Mouse (Mus musculus) heart, postnatal 0 days (tissue): ENCODE results near the gene Gstt4. TPM values are rescaled to one million over a fixed set of nuclear protein-coding genes. Genes with fewer than 3 reads are reported as not detected.

Experiments used
- ATAC-seq: fragments of 200-750 bp; cut with Nextera tagmentation; 2 replicates; pipeline ENCODE4 v1.8.0; 2017; ENCODE audit warnings: low read depth, moderate number of reproducible peaks, moderate library complexity; ENCODE audit not compliant: insufficient read depth
- DNase-seq: peaks from one replicate; pipeline ENCODE4 v3.0.0-alpha.2; 2016; ENCODE audit warnings: low spot score
- H3K27ac ChIP-seq: fragments of 300-500 bp; sonication (generic); 2 replicates; pipeline ENCODE4 v1.5.1; 2014; ENCODE audit warnings: low read depth, mild to moderate bottlenecking
- H3K27me3 ChIP-seq: fragments of 300-500 bp; sonication (generic); 2 replicates; pipeline ENCODE4 v1.6.1; 2014; ENCODE audit warnings: low read length, mixed read lengths; ENCODE audit not compliant: control insufficient read depth, insufficient read depth
- H3K36me3 ChIP-seq: fragments of 300-500 bp; sonication (generic); replicated peaks from 2 replicates; pipeline ENCODE4 v1.6.1; 2014; ENCODE audit warnings: low read length, mixed read lengths; ENCODE audit not compliant: control insufficient read depth, insufficient read depth
- H3K4me1 ChIP-seq: fragments of 300-500 bp; sonication (generic); 2 replicates; pipeline ENCODE4 v1.6.1; 2014; ENCODE audit warnings: antibody characterized with exemption; ENCODE audit not compliant: control insufficient read depth, insufficient read depth
- H3K4me2 ChIP-seq: fragments of 300-500 bp; sonication (generic); 2 replicates; pipeline ENCODE4 v1.6.1; 2014; ENCODE audit warnings: low read depth, mild to moderate bottlenecking, low read length, moderate library complexity
- H3K4me3 ChIP-seq: fragments of 300-500 bp; sonication (generic); 2 replicates; pipeline ENCODE4 v1.5.1; 2014; ENCODE audit warnings: low read depth, low read length
- H3K9ac ChIP-seq: fragments of 300-500 bp; sonication (generic); replicated peaks from 2 replicates; pipeline ENCODE4 v1.6.1; 2014; ENCODE audit warnings: low read depth, low read length, mixed read lengths
- H3K9me3 ChIP-seq: fragments of 300-500 bp; sonication (generic); replicated peaks from 2 replicates; pipeline ENCODE4 v1.6.1; 2016; ENCODE audit warnings: low read length; ENCODE audit not compliant: control insufficient read depth
- CTCF ChIP-seq: IDR thresholded peaks from 2 replicates; pipeline ENCODE4 v1.5.1; 2016; ENCODE audit warnings: antibody characterized with exemption, control low read depth, low read depth
- EP300 ChIP-seq: IDR thresholded peaks from 2 replicates; pipeline ENCODE4 v1.6.1; 2016; ENCODE audit warnings: antibody characterized with exemption, low read depth
- WGBS: fragments of 180-500 bp; shearing (Covaris S2); extraction: QIAGEN DNeasy Blood & Tissue Kit; methylation state at CpG from one replicate; pipeline ENCODE4 v1.1.7; 2014; 5-methylcytosine and 5-hydroxymethylcytosine counted together
- polyA plus RNA-seq: library from polyadenylated mRNA; unstranded; fragments of >200 nt; fragmentation: Nextera tagmentation; extraction: Ambion mirVana; gene quantifications from 2 replicates; pipeline ENCODE4 v1.2.1, GENCODE M21; 2015
- total RNA-seq: library from RNA; depleted of rRNA; stranded (reverse); fragments of >200 nt; gene quantifications from 2 replicates; pipeline ENCODE4 v1.2.3, GENCODE M21; 2014; ENCODE audit warnings: low replicate concordance

Gene Gstt4
- total and polyA plus RNA-seq, 2 experiments from 2014 or later = not detected

- TF ChIP-seq EP300 (no peak), CTCF (no peak)
- Histone ChIP-seq H3K4me3 (no peak overlapping the region), H3K9ac (no peak overlapping the region), H3K36me3 (no peaks in the 10 kb centered on the region), H3K4me1 (peaks cover 16% of the 10 kb centered on the region), H3K27me3 (no peaks in the 10 kb centered on the region), H3K4me2 (no peak overlapping the region), H3K27ac (no peak overlapping the region), H3K9me3 (peaks cover 3% of the 10 kb centered on the region; the same call in 1 of the 2 replicates)
- 79% methylated on average over 4 of the region's 4 CpGs for WGBS
- no peak for DNase-seq
- no peak for ATAC-seq
These were observed 2.2 kb upstream of the Gstt4 start for GRCm38 (mm10) chr10:75824530-75824929.

DNA sequence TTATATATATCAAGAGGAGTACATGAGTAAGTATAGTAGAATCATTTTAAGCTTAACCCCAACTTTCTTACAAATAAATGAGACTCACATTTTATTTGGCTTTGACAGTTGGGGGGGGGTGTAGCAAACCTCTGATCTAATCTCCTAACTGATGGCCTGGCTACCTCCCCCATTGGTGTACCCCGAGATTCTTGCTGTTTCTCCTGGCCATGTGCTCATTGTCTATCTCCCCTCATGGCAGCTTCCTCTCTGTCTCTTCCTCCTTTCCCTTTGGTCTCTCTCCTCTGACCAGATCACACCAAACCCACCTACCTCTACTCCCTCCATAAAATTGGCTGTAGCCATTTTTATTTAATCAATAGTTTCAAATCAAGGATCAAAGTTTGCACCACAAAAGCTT, 1.4 kb upstream of the Gstt4 start:
- 85% methylated on average over 1 of the region's 1 CpGs for WGBS
- TF ChIP-seq CTCF (no peak), EP300 (no peak)

GRCm38 (mm10) chr10:75819882-75820281, 2.5 kb downstream of the Gstt4 start:
- DNase-seq (no peak), ATAC-seq (no peak)
- no peak overlapping the region for H3K27ac ChIP-seq
- no peaks in the 10 kb centered on the region for H3K4me1 ChIP-seq
- H3K9me3 ChIP-seq = peaks cover 3% of the 10 kb centered on the region; the same call in 1 of the 2 replicates
- TF ChIP-seq CTCF (no peak), EP300 (no peak)
- H3K4me2 ChIP-seq = no peak overlapping the region
- no peak overlapping the region for H3K9ac ChIP-seq
- 76% methylated on average over 5 of the region's 5 CpGs for WGBS
- H3K36me3 ChIP-seq = no peaks in the 10 kb centered on the region
- H3K27me3 ChIP-seq = no peaks in the 10 kb centered on the region
- no peak overlapping the region for H3K4me3 ChIP-seq

More for the DNA sequence above, 1.4 kb upstream of the Gstt4 start:
- Histone ChIP-seq H3K9ac (no peak overlapping the region), H3K36me3 (no peaks in the 10 kb centered on the region), H3K9me3 (peaks cover 3% of the 10 kb centered on the region; the same call in 1 of the 2 replicates), H3K27ac (no peak overlapping the region), H3K27me3 (no peaks in the 10 kb centered on the region), H3K4me1 (peaks cover 14% of the 10 kb centered on the region), H3K4me2 (no peak overlapping the region), H3K4me3 (no peak overlapping the region)
- ATAC-seq = no peak
- DNase-seq = no peak

DNA sequence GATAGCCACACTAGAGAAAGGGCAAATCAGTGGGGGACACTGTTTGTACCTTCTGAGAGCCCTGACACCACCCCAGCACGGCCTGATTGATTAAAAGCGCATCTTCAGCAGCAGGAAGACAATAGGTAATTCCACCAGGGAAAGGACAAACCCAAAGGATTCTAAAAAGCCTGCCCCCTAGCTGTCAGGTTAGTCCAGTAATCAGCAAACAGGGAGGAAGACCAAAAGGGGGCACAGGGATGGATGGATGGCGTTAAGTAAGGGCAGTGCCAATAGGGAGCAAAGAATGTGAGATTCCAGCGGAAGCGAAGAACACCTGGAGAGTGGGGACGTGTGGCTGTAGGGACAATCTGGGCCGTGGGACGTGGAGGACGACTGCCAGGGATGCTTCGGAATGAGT, 3.7 kb downstream of the Gstt4 start:
- H3K27ac ChIP-seq = no peak overlapping the region
- no peak overlapping the region for H3K4me3 ChIP-seq
- no peak overlapping the region for H3K4me2 ChIP-seq
- no peak for DNase-seq
- TF ChIP-seq CTCF (no peak), EP300 (no peak)
- H3K9me3 ChIP-seq = no peaks in the 10 kb centered on the region
- H3K36me3 ChIP-seq = no peaks in the 10 kb centered on the region
- no peaks in the 10 kb centered on the region for H3K27me3 ChIP-seq
- no peak for ATAC-seq
- H3K9ac ChIP-seq = no peak overlapping the region
- WGBS = 50% methylated on average over 10 of the region's 10 CpGs
- no peaks in the 10 kb centered on the region for H3K4me1 ChIP-seq

GRCm38 (mm10) chr10:75804217-75804616, 18.1 kb downstream of the Gstt4 start:
- H3K27ac ChIP-seq = no peak overlapping the region
- ATAC-seq (no peak), DNase-seq (no peak)
- H3K36me3 ChIP-seq = no peaks in the 10 kb centered on the region
- no peak overlapping the region for H3K9ac ChIP-seq
- no peaks in the 10 kb centered on the region for H3K27me3 ChIP-seq
- no peak overlapping the region for H3K4me3 ChIP-seq
- no peaks in the 10 kb centered on the region for H3K9me3 ChIP-seq
- 46% methylated on average over 2 of the region's 2 CpGs for WGBS
- TF ChIP-seq CTCF = no peak
- TF ChIP-seq EP300 = no peak
- H3K4me2 ChIP-seq = no peak overlapping the region
- H3K4me1 ChIP-seq = no peaks in the 10 kb centered on the region

- 0 out of 2 replicates have a peak, but pooled peaks have one; percentile 20 for ATAC-seq
- TF ChIP-seq CTCF (no peak), EP300 (no peak)
- H3K27me3 ChIP-seq = no peaks in the 10 kb centered on the region
- no peak for DNase-seq
- H3K4me3 ChIP-seq = peak within 1 kb of the TSS; percentile 58
- H3K36me3 ChIP-seq = no peaks in the 10 kb centered on the region
- H3K27ac ChIP-seq = no peak within 1 kb of the TSS
- H3K9me3 ChIP-seq = no peaks in the 10 kb centered on the region
- 1% methylated on average over 18 of the region's 18 CpGs for WGBS
- H3K4me1 ChIP-seq = peaks cover 7% of the 10 kb centered on the region
- peak within 1 kb of the TSS; percentile 92 for H3K4me2 ChIP-seq
- peak within 1 kb of the TSS; percentile 50 for H3K9ac ChIP-seq
These were observed 24.1 kb downstream of the Gstt4 start, which contains the start of gene Gstt1 for GRCm38 (mm10) chr10:75798176-75798696. Gene Gstt1 (minus strand): TSS chr10:75798584.
